Mouse (Mus musculus): ENCODE measurements around the gene Sarnp. TPM values are rescaled to one million over a fixed set of nuclear protein-coding genes. Genes with fewer than 3 reads are reported as not detected.

The Sarnp gene
- polyA plus RNA-seq, 1 experiment: 40.8 TPM

GRCm38 (mm10) chr10:128913696-128914095 lies 96.6 kb downstream of the Sarnp start:
- no peaks in the 10 kb centered on the region for H3K27me3 ChIP-seq (ENCODE audit: control insufficient read depth, insufficient read depth, insufficient read length)
- peaks cover 63% of the 10 kb centered on the region for H3K79me2 ChIP-seq (ENCODE audit: control insufficient read depth, insufficient read depth)
- no peak overlapping the region for H3ac ChIP-seq (ENCODE audit: control insufficient read depth, insufficient read length)
- peaks cover 61% of the 10 kb centered on the region for H3K36me3 ChIP-seq (ENCODE audit: control insufficient read depth, insufficient read depth)
- H3K4me3 ChIP-seq: peak overlapping the region; percentile 96
- peak overlapping the region; percentile 93 for H3K4me2 ChIP-seq (ENCODE audit: low read depth)
- TF ChIP-seq POLR2A (IDR thresholded peaks at IDR 0.05; ENCODE audit: insufficient read length, low read depth) (peak; percentile 71), POLR2AphosphoS2 (IDR thresholded peaks at IDR 0.05; ENCODE audit: insufficient read length, low read depth) (peak; percentile 97), CEBPB (IDR thresholded peaks at IDR 0.05; ENCODE audit: insufficient read depth, poor library complexity, severe bottlenecking) (no peak)

- H3K36me3 ChIP-seq (ENCODE audit: control insufficient read depth, insufficient read depth): peaks cover 61% of the 10 kb centered on the region
- no peak overlapping the region for H3K4me3 ChIP-seq
- TF ChIP-seq SRF (IDR thresholded peaks at IDR 0.05; ENCODE audit: control insufficient read depth, insufficient read length, low read depth) (no peak), POLR2AphosphoS2 (IDR thresholded peaks at IDR 0.05; ENCODE audit: insufficient read length, low read depth) (peak; percentile 55), USF1 (IDR thresholded peaks at IDR 0.05; ENCODE audit: low read depth) (no peak), MAX (IDR thresholded peaks at IDR 0.05; ENCODE audit: low read depth) (no peak), E2F4 (IDR thresholded peaks at IDR 0.05; ENCODE audit: insufficient read depth) (no peak)
Measured at GRCm38 (mm10) chr10:128915550-128915949, 98.4 kb downstream of the Sarnp start.

GRCm38 (mm10) chr10:128916665-128917064 lies 99.5 kb downstream of the Sarnp start:
- Histone ChIP-seq H3K36me3 (ENCODE audit: control insufficient read depth, insufficient read depth) (peaks cover 53% of the 10 kb centered on the region), H3K79me2 (ENCODE audit: control insufficient read depth, insufficient read depth) (peaks cover 40% of the 10 kb centered on the region), H3ac (ENCODE audit: control insufficient read depth, insufficient read length) (no peak overlapping the region), H3K4me2 (ENCODE audit: low read depth) (peak overlapping the region; percentile 92), H3K27me3 (ENCODE audit: control insufficient read depth, insufficient read depth, insufficient read length) (no peaks in the 10 kb centered on the region), H3K4me3 (no peak overlapping the region)
- TF ChIP-seq TCF3 (IDR thresholded peaks at IDR 0.05; ENCODE audit: insufficient read length, low read depth) (no peak), POLR2A (IDR thresholded peaks at IDR 0.05; ENCODE audit: insufficient read length, low read depth) (peak; percentile 47), POLR2AphosphoS2 (IDR thresholded peaks at IDR 0.05; ENCODE audit: insufficient read length, low read depth) (peak; percentile 91)

More at GRCm38 (mm10) chr10:128915550-128915949, 98.4 kb downstream of the Sarnp start:
- Histone ChIP-seq H3K27me3 (ENCODE audit: control insufficient read depth, insufficient read depth, insufficient read length) (no peaks in the 10 kb centered on the region), H3ac (ENCODE audit: control insufficient read depth, insufficient read length) (no peak overlapping the region), H3K4me2 (ENCODE audit: low read depth) (peak overlapping the region; percentile 93), H3K79me2 (ENCODE audit: control insufficient read depth, insufficient read depth) (peaks cover 51% of the 10 kb centered on the region)

- H3K4me2 ChIP-seq (ENCODE audit: low read depth): peak overlapping the region; percentile 92
- no peak overlapping the region for H3ac ChIP-seq (ENCODE audit: control insufficient read depth, insufficient read length)
- peaks cover 32% of the 10 kb centered on the region for H3K79me2 ChIP-seq (ENCODE audit: control insufficient read depth, insufficient read depth)
- no peaks in the 10 kb centered on the region for H3K27me3 ChIP-seq (ENCODE audit: control insufficient read depth, insufficient read depth, insufficient read length)
- peak overlapping the region; percentile 5 for H3K4me3 ChIP-seq
- TF ChIP-seq POLR2A (IDR thresholded peaks at IDR 0.05; ENCODE audit: insufficient read length, low read depth) (peak; percentile 51), POLR2AphosphoS2 (IDR thresholded peaks at IDR 0.05; ENCODE audit: insufficient read length, low read depth) (peak; percentile 56), MAX (IDR thresholded peaks at IDR 0.05; ENCODE audit: low read depth) (no peak)
- H3K36me3 ChIP-seq (ENCODE audit: control insufficient read depth, insufficient read depth): peaks cover 47% of the 10 kb centered on the region
Measured at GRCm38 (mm10) chr10:128917400-128917799, 100.3 kb downstream of the Sarnp start.

GRCm38 (mm10) chr10:128918246-128918645 lies 101.1 kb downstream of the Sarnp start:
- Histone ChIP-seq H3K27me3 (ENCODE audit: control insufficient read depth, insufficient read depth, insufficient read length) (no peaks in the 10 kb centered on the region), H3K79me2 (ENCODE audit: control insufficient read depth, insufficient read depth) (peaks cover 24% of the 10 kb centered on the region), H3K36me3 (ENCODE audit: control insufficient read depth, insufficient read depth) (peaks cover 42% of the 10 kb centered on the region), H3K4me2 (ENCODE audit: low read depth) (peak overlapping the region; percentile 92), H3ac (ENCODE audit: control insufficient read depth, insufficient read length) (peak overlapping the region; percentile 0), H3K4me3 (peak overlapping the region; percentile 5)
- TF ChIP-seq POLR2AphosphoS2 (IDR thresholded peaks at IDR 0.05; ENCODE audit: insufficient read length, low read depth) (peak; percentile 94), MYOG (IDR thresholded peaks at IDR 0.05; ENCODE audit: control insufficient read depth in 1 of 3, insufficient read depth in 1 of 3, insufficient read length in 2 of 3, low read depth in 2 of 3) (peak in 2 of 3 experiments; percentile 19 to 20), MYOD1 (IDR thresholded peaks at IDR 0.05; ENCODE audit: control insufficient read depth in 1 of 3, insufficient read length in 2 of 3, low read depth in 2 of 3) (peak in 2 of 3 experiments; percentile 67 to 80), SRF (IDR thresholded peaks at IDR 0.05; ENCODE audit: control insufficient read depth, insufficient read length, low read depth) (no peak), POLR2A (IDR thresholded peaks at IDR 0.05; ENCODE audit: insufficient read length, low read depth) (peak; percentile 82), USF1 (IDR thresholded peaks at IDR 0.05; ENCODE audit: low read depth) (peak; percentile 34), TCF3 (IDR thresholded peaks at IDR 0.05; ENCODE audit: insufficient read length, low read depth) (no peak)

- peaks cover 20% of the 10 kb centered on the region for H3K79me2 ChIP-seq (ENCODE audit: control insufficient read depth, insufficient read depth)
- no peak for TF ChIP-seq TCF3 (IDR thresholded peaks at IDR 0.05; ENCODE audit: insufficient read length, low read depth)
- peak in 2 of 3 experiments; percentile 22 to 28 for TF ChIP-seq MYOD1 (IDR thresholded peaks at IDR 0.05; ENCODE audit: control insufficient read depth in 1 of 3, insufficient read length in 2 of 3, low read depth in 2 of 3)
- no peak for TF ChIP-seq TCF12 (IDR thresholded peaks at IDR 0.05; ENCODE audit: insufficient read depth, poor library complexity, severe bottlenecking)
- no peak for TF ChIP-seq MYOG (IDR thresholded peaks at IDR 0.05; ENCODE audit: control insufficient read depth in 1 of 3, insufficient read depth in 1 of 3, insufficient read length in 2 of 3, low read depth in 2 of 3)
- peak; percentile 53 for TF ChIP-seq SRF (IDR thresholded peaks at IDR 0.05; ENCODE audit: control insufficient read depth, insufficient read length, low read depth)
- no peak for TF ChIP-seq REST (IDR thresholded peaks at IDR 0.05; ENCODE audit: insufficient read depth, insufficient read length)
- TF ChIP-seq E2F4 (IDR thresholded peaks at IDR 0.05; ENCODE audit: insufficient read depth): no peak
- no peak for TF ChIP-seq CEBPB (IDR thresholded peaks at IDR 0.05; ENCODE audit: insufficient read depth, poor library complexity, severe bottlenecking)
- TF ChIP-seq POLR2A (IDR thresholded peaks at IDR 0.05; ENCODE audit: insufficient read length, low read depth): peak; percentile 50
- peak; percentile 91 for TF ChIP-seq POLR2AphosphoS2 (IDR thresholded peaks at IDR 0.05; ENCODE audit: insufficient read length, low read depth)
- no peak for TF ChIP-seq USF1 (IDR thresholded peaks at IDR 0.05; ENCODE audit: low read depth)
- TF ChIP-seq MAX (IDR thresholded peaks at IDR 0.05; ENCODE audit: low read depth): no peak
- H3K36me3 ChIP-seq (ENCODE audit: control insufficient read depth, insufficient read depth): peaks cover 32% of the 10 kb centered on the region
- peak overlapping the region; percentile 5 for H3K4me3 ChIP-seq
- H3K27me3 ChIP-seq (ENCODE audit: control insufficient read depth, insufficient read depth, insufficient read length): no peaks in the 10 kb centered on the region
- peak overlapping the region; percentile 0 for H3ac ChIP-seq (ENCODE audit: control insufficient read depth, insufficient read length)
- peak overlapping the region; percentile 92 for H3K4me2 ChIP-seq (ENCODE audit: low read depth)
Measured at GRCm38 (mm10) chr10:128919203-128919631, 102.1 kb downstream of the Sarnp start.
